Mouse (Mus musculus) embryo, embryonic 9.5 days (tissue): ENCODE data around the gene Pradc1.

Source experiments
- DNase-seq: peaks from one replicate; pipeline ENCODE4 v3.0.0-alpha.2; 2017; ENCODE audit errors: extremely low spot score

Gene Pradc1

GRCm38 (mm10) chr6:85451664-85452410 lies at the start of gene Pradc1:
Pradc1 (minus strand) TSS chr6:85451970.
- peak; percentile 99 for DNase-seq

DNA sequence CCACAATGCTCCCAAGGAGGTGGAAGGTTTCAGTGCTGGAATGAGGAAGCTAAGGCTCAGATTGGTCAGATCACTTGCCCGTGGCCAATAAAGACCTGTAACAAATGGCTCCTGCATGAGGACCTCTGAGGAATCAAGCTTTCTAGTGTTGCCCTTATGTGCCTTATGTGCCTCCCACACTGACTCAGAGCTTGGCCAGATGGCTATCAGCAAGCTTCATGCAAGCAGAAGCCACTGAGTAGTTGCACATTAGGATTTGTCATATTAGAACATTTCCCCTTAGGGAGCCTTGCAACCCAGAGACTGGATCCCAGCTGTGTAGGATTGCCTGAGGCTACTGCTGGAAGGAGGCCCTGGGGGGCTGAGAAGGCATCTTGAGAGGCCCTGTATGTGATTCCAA lies 48.6 kb upstream of the Pradc1 start:
- DNase-seq: no peak

GRCm38 (mm10) chr6:85498147-85498546 lies 46.4 kb upstream of the Pradc1 start:
- no peak for DNase-seq

DNA sequence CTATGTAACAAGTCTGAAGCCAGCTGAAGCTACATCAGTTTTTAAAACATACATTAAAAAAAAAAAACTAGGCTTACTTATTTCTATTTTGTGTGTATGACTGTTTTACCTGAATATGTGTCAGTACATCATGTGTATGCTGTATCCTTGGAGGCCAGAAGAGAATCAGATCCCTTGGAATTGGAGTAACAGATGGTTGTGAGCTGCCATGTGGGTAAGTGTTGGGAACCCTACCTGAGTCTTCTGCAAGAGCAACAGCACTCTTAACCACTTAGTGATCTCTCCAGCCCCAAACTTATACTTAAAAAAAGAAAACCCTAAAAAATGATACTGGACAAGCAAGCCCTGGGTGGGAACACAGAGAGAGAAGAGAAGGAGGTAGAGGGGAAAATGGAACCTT lies 45.2 kb upstream of the Pradc1 start:
- no peak for DNase-seq

- no peak for DNase-seq
Observed at GRCm38 (mm10) chr6:85491606-85492005, 39.8 kb upstream of the Pradc1 start.

DNA sequence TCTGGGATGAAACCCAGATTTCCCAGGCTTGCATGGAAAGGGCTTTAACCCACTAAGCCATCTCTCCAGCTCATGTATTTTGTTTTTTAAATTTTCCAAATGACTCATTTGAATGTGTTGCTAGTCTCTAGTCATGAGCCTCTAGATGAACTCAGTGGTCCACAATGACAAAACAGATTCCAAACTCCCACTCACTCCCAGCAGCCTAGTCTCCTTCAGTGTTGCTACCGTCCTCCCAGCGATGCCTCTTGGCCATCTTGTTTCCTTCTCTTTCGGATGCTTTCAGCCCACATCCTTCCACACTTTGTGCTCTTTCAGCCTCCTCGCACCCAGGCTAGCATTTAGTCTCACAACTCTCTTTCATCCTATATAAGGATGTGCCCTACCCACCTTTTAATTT lies 38.5 kb upstream of the Pradc1 start:
- DNase-seq: no peak

DNA sequence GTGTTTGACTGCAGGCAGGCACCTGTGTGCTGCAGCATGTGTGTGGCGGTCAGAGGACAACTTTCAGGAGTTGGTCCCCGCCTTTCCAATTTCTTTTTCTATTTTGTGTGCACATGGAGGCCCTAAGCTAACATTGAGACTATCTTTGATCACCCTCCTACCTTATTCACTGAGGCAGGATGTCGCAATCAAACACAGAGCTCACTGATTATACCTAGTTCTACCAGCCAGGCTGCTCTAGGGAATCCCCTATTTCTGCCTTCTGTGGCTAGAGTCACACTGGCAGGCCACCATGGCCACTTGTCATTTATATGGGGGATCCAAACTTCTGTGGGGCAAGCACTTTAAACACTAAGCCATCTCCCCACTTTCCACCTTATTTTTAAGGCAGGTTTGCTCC lies 37.9 kb upstream of the Pradc1 start:
- DNase-seq: no peak

- DNase-seq: peak; percentile 14
Observed at GRCm38 (mm10) chr6:85488510-85488909, 36.7 kb upstream of the Pradc1 start.

- DNase-seq: no peak
Observed at GRCm38 (mm10) chr6:85485738-85486137, 34.0 kb upstream of the Pradc1 start.

- peak; percentile 17 for DNase-seq
Observed at GRCm38 (mm10) chr6:85483843-85484721, 32.3 kb upstream of the Pradc1 start.

DNA sequence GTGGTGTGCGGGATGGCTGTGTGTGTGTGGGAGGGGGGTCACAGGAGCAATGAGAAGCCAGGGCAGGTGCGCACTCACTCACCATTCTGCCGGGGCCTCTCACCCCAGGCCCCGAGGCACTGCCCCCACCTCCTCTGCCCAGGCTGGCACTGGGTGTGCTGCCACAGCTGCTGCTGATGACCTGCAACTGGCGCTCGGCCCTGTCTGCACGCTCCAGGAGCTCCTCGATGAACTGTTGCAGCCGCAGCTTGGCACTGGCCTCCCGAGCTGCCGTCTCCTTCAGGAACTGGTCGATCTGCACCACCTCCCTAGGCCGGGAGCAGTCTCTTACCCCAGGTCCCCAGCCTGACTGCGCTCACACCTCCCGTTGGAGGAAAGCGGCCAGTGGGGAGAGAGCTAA lies 28.9 kb upstream of the Pradc1 start:
- DNase-seq: no peak

DNA sequence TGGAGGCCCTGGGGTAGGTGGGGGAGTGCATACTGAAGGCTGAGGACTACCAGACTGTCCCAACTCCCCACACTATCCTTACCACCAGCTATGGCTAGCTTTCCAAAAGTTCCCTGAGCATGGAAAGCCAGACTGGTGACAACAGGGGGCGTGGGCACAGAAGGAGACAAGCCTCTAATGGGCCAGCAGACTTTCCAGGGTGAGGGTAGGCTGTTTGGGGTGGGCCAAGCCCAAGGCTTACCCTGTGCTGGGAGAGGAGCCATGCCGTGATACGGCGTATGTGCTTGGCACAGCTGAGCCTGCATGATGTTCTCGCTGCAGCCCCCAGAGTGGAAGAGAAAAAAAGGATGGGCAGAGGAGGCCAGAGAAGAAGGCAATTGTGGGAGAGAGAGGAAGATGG lies 28.2 kb upstream of the Pradc1 start:
- DNase-seq: no peak

DNA sequence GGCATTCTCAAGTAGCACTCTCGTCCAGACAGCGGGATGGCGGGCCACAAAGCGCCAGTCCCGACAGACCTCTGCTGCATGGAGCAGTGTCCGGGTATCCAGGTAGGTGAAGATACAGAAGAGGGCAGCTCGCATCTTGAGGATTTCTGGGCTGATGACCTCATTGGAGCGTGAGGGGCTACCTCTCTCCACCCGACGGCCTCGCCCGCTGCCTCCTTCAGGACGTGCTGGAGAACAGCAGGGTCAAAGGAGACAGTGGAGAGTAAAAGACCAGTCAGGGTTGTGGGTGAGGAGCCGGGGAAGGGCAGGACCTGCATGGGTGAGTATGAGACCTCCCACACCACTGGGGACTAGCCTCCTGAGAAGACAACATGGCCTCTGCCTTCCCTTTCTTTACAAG lies 26.6 kb upstream of the Pradc1 start:
- no peak for DNase-seq

DNA sequence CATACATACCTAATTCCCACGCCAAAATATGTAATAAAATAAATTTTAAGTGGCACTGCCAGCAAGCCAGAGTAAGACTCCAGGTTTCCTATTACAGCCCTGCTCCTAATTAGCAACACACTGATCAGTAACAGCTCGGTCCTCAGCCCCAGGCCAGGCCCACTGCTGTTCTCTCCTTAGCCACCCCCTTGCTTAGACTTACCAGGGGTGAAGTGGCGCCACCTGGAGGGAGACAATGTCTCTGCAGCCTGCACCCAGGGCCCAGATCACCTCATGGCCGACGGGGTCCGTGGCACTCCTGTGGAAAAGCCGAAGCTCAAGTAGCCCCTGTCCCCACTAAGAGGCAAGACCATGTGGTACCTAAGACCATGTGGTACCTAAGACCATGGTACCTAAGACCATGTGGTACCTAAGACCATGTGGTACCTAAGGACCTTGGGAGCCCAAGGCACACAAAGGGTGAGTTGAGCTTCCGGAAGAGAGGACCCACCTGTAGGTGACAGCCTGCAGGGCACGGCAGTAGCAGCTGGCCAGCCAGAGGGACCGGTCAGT lies 25.7 kb upstream of the Pradc1 start:
- DNase-seq: peak; percentile 39

DNA sequence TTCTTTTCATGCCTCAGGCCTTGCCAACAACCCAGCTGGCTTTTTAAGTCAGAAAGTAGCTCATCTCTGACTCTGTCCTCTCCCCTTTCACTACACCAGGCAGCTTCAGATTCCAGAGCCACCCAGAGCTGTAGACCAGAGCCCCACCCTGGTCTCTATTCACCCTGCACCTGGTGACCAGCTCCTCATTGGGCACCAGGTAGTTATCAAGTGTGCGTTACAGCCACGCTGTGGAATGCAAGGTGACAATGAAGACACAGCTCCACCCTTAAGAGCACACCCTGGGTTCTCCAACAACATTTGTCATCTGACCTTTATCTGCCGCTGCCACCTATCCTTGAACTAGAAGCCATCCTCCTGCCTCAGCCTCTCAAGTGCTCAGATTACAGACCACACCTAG lies 23.8 kb upstream of the Pradc1 start:
- no peak for DNase-seq

- DNase-seq: no peak
Observed at GRCm38 (mm10) chr6:85472542-85472941, 20.8 kb upstream of the Pradc1 start.

DNA sequence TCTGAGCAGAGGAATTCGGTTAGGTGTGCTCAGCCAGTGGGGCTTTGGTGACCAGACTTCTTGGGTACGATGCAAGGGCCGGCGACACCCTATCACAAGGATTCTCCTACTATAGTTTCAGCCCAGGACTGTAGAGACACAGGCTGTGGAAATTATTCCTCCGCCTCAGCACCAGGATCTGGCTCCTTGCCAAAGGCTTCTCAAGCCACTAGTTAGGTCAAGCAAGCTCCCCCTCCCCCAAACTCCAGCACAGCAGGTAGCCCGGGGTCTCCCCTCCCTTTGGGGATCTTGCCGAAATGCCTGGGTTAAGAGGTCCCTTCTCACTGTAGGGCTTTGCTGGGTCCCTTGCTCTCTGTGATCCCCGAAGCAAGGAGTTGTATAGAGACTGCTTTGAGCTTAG lies 20.2 kb upstream of the Pradc1 start:
- DNase-seq: no peak

DNA sequence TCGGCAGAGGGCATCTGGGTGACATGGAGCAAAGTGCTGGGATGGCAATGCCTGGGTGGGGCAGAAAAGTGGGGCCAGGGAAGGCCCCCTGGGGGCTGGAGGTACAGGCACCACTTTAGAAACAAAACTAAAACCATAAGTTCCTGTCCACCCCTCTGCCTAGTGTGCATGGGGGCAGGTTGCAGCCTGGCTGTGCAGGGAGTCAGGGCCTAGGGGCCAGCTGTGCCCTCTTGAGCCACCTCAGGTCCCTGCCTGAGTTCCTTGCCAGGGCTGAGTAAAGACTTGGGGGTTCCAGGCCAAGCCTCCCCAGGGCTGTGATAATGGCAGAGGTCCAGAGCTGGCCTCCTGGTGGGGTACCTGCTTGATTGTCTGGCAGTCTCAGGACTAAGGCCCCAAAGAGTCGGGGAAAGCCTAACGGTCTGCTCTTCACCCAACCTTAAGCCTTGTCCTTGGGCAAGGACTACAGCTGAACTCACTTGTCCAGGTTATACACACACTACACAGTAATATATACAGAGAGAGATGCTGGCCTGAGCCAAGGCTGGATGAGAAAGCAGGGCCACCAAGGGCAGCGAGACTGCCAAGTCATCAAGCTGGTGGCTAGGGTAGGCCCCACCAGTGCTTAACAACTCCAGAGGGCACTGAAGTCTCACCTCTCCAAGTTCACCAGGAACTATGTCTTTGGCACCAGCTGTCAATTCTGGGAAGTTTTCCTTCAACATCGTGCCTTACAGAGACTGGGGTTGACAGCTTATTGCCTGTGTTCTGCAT lies 18.1 kb upstream of the Pradc1 start:
- DNase-seq: peak; percentile 6

GRCm38 (mm10) chr6:85465381-85465780 lies 13.6 kb upstream of the Pradc1 start:
- no peak for DNase-seq

DNA sequence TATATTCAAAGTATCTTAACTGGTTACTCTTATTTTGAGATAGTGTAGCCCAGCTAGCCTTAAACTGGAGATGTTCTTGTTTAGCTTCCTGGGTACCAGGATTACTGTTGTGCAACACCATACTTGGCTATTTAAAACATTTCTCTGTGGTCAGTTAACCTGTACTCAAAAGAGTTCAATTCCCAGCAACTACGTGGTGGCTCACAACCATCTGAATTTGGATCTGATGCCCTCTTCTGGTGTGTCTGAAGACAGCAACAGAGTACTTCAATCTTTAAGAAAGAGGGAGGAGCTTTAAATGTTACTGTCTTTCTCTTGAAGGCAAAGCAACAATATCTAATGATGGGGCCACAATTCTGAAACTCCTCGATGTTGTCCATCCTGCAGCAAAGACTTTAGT lies 7.9 kb upstream of the Pradc1 start:
- DNase-seq: no peak

- peak; percentile 11 for DNase-seq
Observed at GRCm38 (mm10) chr6:85452816-85453215, 1.0 kb upstream of the Pradc1 start.

DNA sequence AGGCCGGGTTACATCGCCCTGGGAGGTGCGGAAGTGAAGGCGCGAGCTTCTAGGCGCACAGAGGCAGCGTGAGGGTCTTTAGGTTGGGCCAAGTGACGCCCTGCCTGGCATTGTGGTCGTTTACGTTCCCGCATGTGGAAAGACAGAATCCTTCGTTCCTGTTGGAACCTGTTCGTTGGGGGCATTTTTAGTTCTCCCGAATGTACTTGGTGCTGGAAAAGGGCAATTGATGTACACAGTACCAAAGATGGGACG lies 568 bp upstream of the Pradc1 start:
- no peak for DNase-seq
